Mouse (Mus musculus) bone marrow macrophage, adult 2 months (primary cell): ENCODE data around the gene Gata3.

Experiments
- CTCF ChIP-seq: IDR thresholded peaks from 2 replicates; pipeline ENCODE4 v1.5.1; 2012; ENCODE audit warnings: low read depth, mild to moderate bottlenecking, low read length, moderate library complexity
- POLR2A ChIP-seq: IDR thresholded peaks from 2 replicates; pipeline ENCODE4 v1.6.1; 2012; ENCODE audit warnings: mild to moderate bottlenecking, low read depth, low read length, borderline replicate concordance

DNA sequence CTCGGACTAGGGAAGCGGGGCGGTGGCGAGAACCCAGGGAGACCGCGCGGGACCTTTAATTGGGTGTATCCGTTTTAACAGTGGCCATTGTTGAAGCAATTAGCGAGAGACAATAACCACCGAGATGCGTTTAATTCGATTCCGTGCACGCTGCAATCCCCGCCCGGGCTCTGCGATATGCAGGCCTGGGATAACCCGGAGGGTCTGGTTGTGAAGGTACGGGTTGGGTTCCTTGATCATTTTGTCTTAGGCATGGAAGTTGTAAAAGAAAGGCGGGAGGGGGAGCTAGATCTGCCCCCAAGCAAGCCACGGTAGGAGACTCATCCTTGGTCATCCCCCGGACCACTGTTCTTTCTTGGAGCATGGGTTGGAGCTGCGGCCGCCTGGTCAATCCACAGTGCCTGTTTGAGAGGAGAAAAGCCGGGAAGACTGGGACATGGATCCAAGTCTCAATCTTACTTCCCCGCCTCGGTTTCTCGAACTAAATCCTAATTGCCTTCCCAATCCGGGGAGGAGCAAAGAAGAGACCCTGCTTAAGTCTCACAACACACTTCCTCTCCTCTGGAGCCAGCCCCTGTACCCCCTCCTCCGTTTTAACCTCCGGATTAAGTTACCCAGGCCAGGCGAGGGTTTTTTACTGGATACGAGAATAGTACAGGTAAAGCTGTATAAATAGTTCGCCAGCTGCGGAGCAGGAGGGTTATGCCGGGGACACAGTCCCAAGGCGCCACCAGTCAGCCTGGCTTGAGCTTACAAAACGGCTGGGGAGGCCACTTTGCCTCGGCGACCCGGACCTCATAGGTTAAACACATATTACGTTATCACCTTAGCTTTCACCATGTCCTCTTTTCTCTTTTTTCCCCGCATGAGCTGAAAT is 6.7 kb downstream of the Gata3 start:
- TF ChIP-seq CTCF (no peak), POLR2A (no peak)
